Mouse (Mus musculus) olfactory bulb, adult 2 months (tissue): ENCODE data around the gene Csnk1d.

Experiments used
- CTCF ChIP-seq: fragments of 200-500 bp; IDR thresholded peaks from 2 replicates; pipeline ENCODE4 v1.5.1; 2012; ENCODE audit warnings: low read depth, mild to moderate bottlenecking, low read length, moderate library complexity; ENCODE audit not compliant: insufficient read depth
- POLR2A ChIP-seq: fragments of 200-500 bp; IDR thresholded peaks from 2 replicates; pipeline ENCODE4 v1.6.1; 2012; ENCODE audit warnings: mild to moderate bottlenecking, low read depth, low read length, moderate library complexity; ENCODE audit not compliant: insufficient read depth

DNA sequence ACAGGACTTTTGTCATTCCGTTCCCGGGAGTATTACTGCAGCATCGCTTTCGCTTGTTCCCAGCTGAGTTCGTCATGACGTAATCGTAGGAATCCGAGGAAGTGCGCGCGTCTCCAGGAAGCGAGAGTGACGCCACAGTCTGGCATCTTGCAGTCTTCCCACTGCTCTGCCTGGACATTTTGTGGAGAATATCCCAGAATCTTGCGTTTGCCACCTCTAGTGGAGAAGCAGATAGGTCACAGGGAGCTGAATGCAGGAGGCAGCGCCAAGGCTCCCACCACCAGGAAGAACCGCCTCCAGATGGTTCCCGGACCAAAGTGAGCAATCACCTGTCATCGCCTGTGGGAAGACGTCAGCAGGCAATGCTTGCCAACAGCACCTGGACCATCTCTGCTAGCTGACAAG lies 23.8 kb upstream of the Csnk1d start:
- no peak for TF ChIP-seq CTCF
- TF ChIP-seq POLR2A = no peak
